Mouse (Mus musculus): ENCODE data around the gene Hyal2. TPM values are rescaled to one million over a fixed set of nuclear protein-coding genes. Genes with fewer than 3 reads are reported as not detected.

The Hyal2 gene
- 34.2 TPM for polyA plus RNA-seq (2012; fragmentation: generic; extraction: Trizol)

GRCm38 (mm10) chr9:107567702-107568319 is at the start of gene Hyal2:
Hyal2 (plus strand) TSS chr9:107567945.
- Histone ChIP-seq H3K4me2 (ENCODE audit: low read depth) (peak within 1 kb of the TSS; percentile 98), H3K79me2 (ENCODE audit: control insufficient read depth, insufficient read depth) (peaks cover 20% of the 10 kb centered on the region), H3ac (ENCODE audit: control insufficient read depth, insufficient read length) (peak within 1 kb of the TSS; percentile 69), H3K4me3 (peak within 1 kb of the TSS; percentile 81), H3K36me3 (ENCODE audit: control insufficient read depth, insufficient read depth) (no peaks in the 10 kb centered on the region), H3K27me3 (ENCODE audit: control insufficient read depth, insufficient read depth, insufficient read length) (no peaks in the 10 kb centered on the region)
- TF ChIP-seq MAX (IDR thresholded peaks at IDR 0.05; ENCODE audit: low read depth) (no peak), MYOD1 (IDR thresholded peaks at IDR 0.05; ENCODE audit: control insufficient read depth in 1 of 3, insufficient read length in 2 of 3, low read depth in 2 of 3) (no peak), CEBPB (IDR thresholded peaks at IDR 0.05; ENCODE audit: insufficient read depth, poor library complexity, severe bottlenecking) (no peak), TCF3 (IDR thresholded peaks at IDR 0.05; ENCODE audit: insufficient read length, low read depth) (no peak), E2F4 (IDR thresholded peaks at IDR 0.05; ENCODE audit: insufficient read depth) (no peak), MYOG (IDR thresholded peaks at IDR 0.05; ENCODE audit: control insufficient read depth in 1 of 3, insufficient read depth in 1 of 3, insufficient read length in 2 of 3, low read depth in 2 of 3) (no peak), POLR2A (IDR thresholded peaks at IDR 0.05; ENCODE audit: insufficient read length, low read depth) (no peak)

DNA sequence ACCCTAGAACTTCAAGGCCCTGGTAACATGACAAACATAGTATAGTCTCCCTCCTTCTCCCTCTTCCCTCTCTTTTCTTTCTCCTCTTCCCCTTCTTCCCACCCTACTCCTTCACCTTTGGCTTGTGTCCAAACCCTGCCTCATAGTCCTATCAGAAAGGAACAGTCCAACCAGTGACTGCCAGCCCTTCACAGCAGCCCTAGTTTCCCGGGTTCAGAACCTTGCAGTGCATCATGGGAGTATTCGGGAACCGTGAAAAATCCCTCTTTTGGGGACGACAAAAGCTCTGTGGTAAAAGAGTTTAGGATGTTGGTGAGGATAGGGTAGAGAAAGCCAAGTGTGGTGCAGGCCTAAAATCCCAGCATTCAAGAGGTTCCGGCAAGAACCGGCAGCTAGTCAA is 47.4 kb upstream of the Hyal2 start:
- no peak overlapping the region for H3K4me2 ChIP-seq (ENCODE audit: low read depth)
- H3K4me3 ChIP-seq: no peak overlapping the region
- TF ChIP-seq E2F4 (IDR thresholded peaks at IDR 0.05; ENCODE audit: insufficient read depth) (no peak), POLR2AphosphoS2 (IDR thresholded peaks at IDR 0.05; ENCODE audit: insufficient read length, low read depth) (no peak), MYOG (IDR thresholded peaks at IDR 0.05; ENCODE audit: control insufficient read depth in 1 of 3, insufficient read depth in 1 of 3, insufficient read length in 2 of 3, low read depth in 2 of 3) (no peak), POLR2A (IDR thresholded peaks at IDR 0.05; ENCODE audit: insufficient read length, low read depth) (no peak), CEBPB (IDR thresholded peaks at IDR 0.05; ENCODE audit: insufficient read depth, poor library complexity, severe bottlenecking) (no peak)
- H3K79me2 ChIP-seq (ENCODE audit: control insufficient read depth, insufficient read depth): no peaks in the 10 kb centered on the region
- no peaks in the 10 kb centered on the region for H3K36me3 ChIP-seq (ENCODE audit: control insufficient read depth, insufficient read depth)
- no peak overlapping the region for H3ac ChIP-seq (ENCODE audit: control insufficient read depth, insufficient read length)
- H3K27me3 ChIP-seq (ENCODE audit: control insufficient read depth, insufficient read depth, insufficient read length): peaks cover 63% of the 10 kb centered on the region

GRCm38 (mm10) chr9:107521190-107521589 is 46.6 kb upstream of the Hyal2 start:
- Histone ChIP-seq H3K4me2 (ENCODE audit: low read depth) (peak overlapping the region; percentile 12), H3ac (ENCODE audit: control insufficient read depth, insufficient read length) (no peak overlapping the region), H3K79me2 (ENCODE audit: control insufficient read depth, insufficient read depth) (no peaks in the 10 kb centered on the region), H3K36me3 (ENCODE audit: control insufficient read depth, insufficient read depth) (no peaks in the 10 kb centered on the region), H3K27me3 (ENCODE audit: control insufficient read depth, insufficient read depth, insufficient read length) (peaks cover 70% of the 10 kb centered on the region), H3K4me3 (no peak overlapping the region)
- TF ChIP-seq MAX (IDR thresholded peaks at IDR 0.05; ENCODE audit: low read depth): no peak
- TF ChIP-seq MYOD1 (IDR thresholded peaks at IDR 0.05; ENCODE audit: control insufficient read depth in 1 of 3, insufficient read length in 2 of 3, low read depth in 2 of 3): peak in 2 of 3 experiments; percentile 74 to 77
- TF ChIP-seq MYOG (IDR thresholded peaks at IDR 0.05; ENCODE audit: control insufficient read depth in 1 of 3, insufficient read depth in 1 of 3, insufficient read length in 2 of 3, low read depth in 2 of 3): peak; percentile 22 to 80 (median 68)
- no peak for TF ChIP-seq CEBPB (IDR thresholded peaks at IDR 0.05; ENCODE audit: insufficient read depth, poor library complexity, severe bottlenecking)

- Histone ChIP-seq H3ac (ENCODE audit: control insufficient read depth, insufficient read length) (no peak overlapping the region), H3K4me2 (ENCODE audit: low read depth) (peak overlapping the region; percentile 12), H3K36me3 (ENCODE audit: control insufficient read depth, insufficient read depth) (no peaks in the 10 kb centered on the region), H3K27me3 (ENCODE audit: control insufficient read depth, insufficient read depth, insufficient read length) (peaks cover 75% of the 10 kb centered on the region), H3K79me2 (ENCODE audit: control insufficient read depth, insufficient read depth) (no peaks in the 10 kb centered on the region), H3K4me3 (no peak overlapping the region)
- TF ChIP-seq USF1 (IDR thresholded peaks at IDR 0.05; ENCODE audit: low read depth): no peak
- TF ChIP-seq MAX (IDR thresholded peaks at IDR 0.05; ENCODE audit: low read depth): no peak
- no peak for TF ChIP-seq REST (IDR thresholded peaks at IDR 0.05; ENCODE audit: insufficient read depth, insufficient read length)
- no peak for TF ChIP-seq TCF12 (IDR thresholded peaks at IDR 0.05; ENCODE audit: insufficient read depth, poor library complexity, severe bottlenecking)
These were observed 45.9 kb upstream of the Hyal2 start for GRCm38 (mm10) chr9:107521711-107522399.

DNA sequence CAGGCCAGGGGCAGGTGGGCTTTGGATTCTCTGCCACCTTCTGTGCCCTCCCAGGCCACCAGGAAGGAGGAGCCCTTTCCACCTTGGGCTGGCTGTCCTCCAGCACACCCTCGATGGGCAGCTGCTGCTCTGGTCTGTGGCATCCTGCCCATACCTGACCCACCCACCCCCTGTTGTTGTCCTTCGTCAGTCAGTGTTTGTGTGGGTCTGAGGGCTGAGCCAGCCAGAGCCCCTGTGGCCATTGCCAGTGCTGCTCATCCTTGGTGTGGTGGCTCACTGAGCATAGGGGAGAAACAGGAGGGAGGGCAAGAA is 45.4 kb upstream of the Hyal2 start:
- Histone ChIP-seq H3K36me3 (ENCODE audit: control insufficient read depth, insufficient read depth) (no peaks in the 10 kb centered on the region), H3K4me2 (ENCODE audit: low read depth) (no peak overlapping the region), H3K4me3 (no peak overlapping the region), H3K27me3 (ENCODE audit: control insufficient read depth, insufficient read depth, insufficient read length) (peaks cover 75% of the 10 kb centered on the region), H3K79me2 (ENCODE audit: control insufficient read depth, insufficient read depth) (no peaks in the 10 kb centered on the region), H3ac (ENCODE audit: control insufficient read depth, insufficient read length) (no peak overlapping the region)
- TF ChIP-seq MYOG (IDR thresholded peaks at IDR 0.05; ENCODE audit: control insufficient read depth in 1 of 3, insufficient read depth in 1 of 3, insufficient read length in 2 of 3, low read depth in 2 of 3): peak in 2 of 3 experiments; percentile 72 to 86
- no peak for TF ChIP-seq TCF3 (IDR thresholded peaks at IDR 0.05; ENCODE audit: insufficient read length, low read depth)
- no peak for TF ChIP-seq MAX (IDR thresholded peaks at IDR 0.05; ENCODE audit: low read depth)
- TF ChIP-seq POLR2A (IDR thresholded peaks at IDR 0.05; ENCODE audit: insufficient read length, low read depth): no peak
- TF ChIP-seq MYOD1 (IDR thresholded peaks at IDR 0.05; ENCODE audit: control insufficient read depth in 1 of 3, insufficient read length in 2 of 3, low read depth in 2 of 3): peak in 2 of 3 experiments; percentile 65 to 87
- TF ChIP-seq CEBPB (IDR thresholded peaks at IDR 0.05; ENCODE audit: insufficient read depth, poor library complexity, severe bottlenecking): no peak
- no peak for TF ChIP-seq USF1 (IDR thresholded peaks at IDR 0.05; ENCODE audit: low read depth)
- TF ChIP-seq TCF12 (IDR thresholded peaks at IDR 0.05; ENCODE audit: insufficient read depth, poor library complexity, severe bottlenecking): no peak
- no peak for TF ChIP-seq POLR2AphosphoS2 (IDR thresholded peaks at IDR 0.05; ENCODE audit: insufficient read length, low read depth)
- TF ChIP-seq SRF (IDR thresholded peaks at IDR 0.05; ENCODE audit: control insufficient read depth, insufficient read length, low read depth): no peak
- no peak for TF ChIP-seq REST (IDR thresholded peaks at IDR 0.05; ENCODE audit: insufficient read depth, insufficient read length)
- TF ChIP-seq E2F4 (IDR thresholded peaks at IDR 0.05; ENCODE audit: insufficient read depth): no peak

Data from myocyte (in vitro differentiated cells).